Mouse (Mus musculus): ENCODE results near the gene Ube2v1. TPM values are rescaled to one million over a fixed set of nuclear protein-coding genes. Genes with fewer than 3 reads are reported as not detected.

Gene Ube2v1
- polyA plus RNA-seq, 1 experiment from 2014 or later, result 175 TPM

- Histone ChIP-seq H3K4me3 (ENCODE audit: control insufficient read depth in 1 of 2, insufficient read depth in 1 of 2, low read depth in 1 of 2, low read length in 2 of 2) (no peak overlapping the region), H3K27me3 (ENCODE audit: control insufficient read depth, insufficient read depth, low read length) (no peaks in the 10 kb centered on the region), H3K9ac (ENCODE audit: low read length) (peak overlapping the region; percentile 2; the same call in 1 of the 2 replicates), H3K36me3 (ENCODE audit: control insufficient read depth, insufficient read depth, low read length) (no peaks in the 10 kb centered on the region), H3K4me2 (ENCODE audit: low read length) (0 out of 2 replicates have a peak overlapping the region, but pooled peaks have one; percentile 13), H3K9me3 (ENCODE audit: control insufficient read depth, low read length) (no peaks in the 10 kb centered on the region), H3K4me1 (ENCODE audit: control insufficient read depth in 2 of 2, insufficient read depth in 2 of 2, low read length in 2 of 2) (peaks cover 40 to 47% of the 10 kb centered on the region in 2 experiments), H3K27ac (replicated peaks in 1 of 2; ENCODE audit: control insufficient read depth in 1 of 2, insufficient read depth in 1 of 2, low read depth in 2 of 2, low read length in 2 of 2) (peak overlapping the region in 1 of 2 experiments; percentile 74; a peak in 2 of 4 replicates)
- ATAC-seq (ENCODE audit: insufficient number of reproducible peaks, insufficient read depth, low FRiP score, low read depth), result no peak
- WGBS, result 43% methylated on average over 4 of the region's 4 CpGs
Measured at GRCm38 (mm10) chr2:167596262-167596661, 35.6 kb downstream of the Ube2v1 start.

- peak overlapping the region; percentile 2; the same call in 1 of the 2 replicates for H3K9ac ChIP-seq (ENCODE audit: low read length)
- no peaks in the 10 kb centered on the region for H3K36me3 ChIP-seq (ENCODE audit: control insufficient read depth, insufficient read depth, low read length)
- H3K4me2 ChIP-seq (ENCODE audit: low read length), result no peak overlapping the region
- H3K4me1 ChIP-seq (ENCODE audit: control insufficient read depth in 2 of 2, insufficient read depth in 2 of 2, low read length in 2 of 2), result peaks cover 40 to 47% of the 10 kb centered on the region in 2 experiments
- H3K27me3 ChIP-seq (ENCODE audit: control insufficient read depth, insufficient read depth, low read length), result no peaks in the 10 kb centered on the region
- H3K27ac ChIP-seq (replicated peaks in 1 of 2; ENCODE audit: control insufficient read depth in 1 of 2, insufficient read depth in 1 of 2, low read depth in 2 of 2, low read length in 2 of 2), result peak overlapping the region; percentile 28 to 74; a peak in 3 of 4 replicates
- 46% methylated on average over 14 of the region's 14 CpGs for WGBS
- H3K9me3 ChIP-seq (ENCODE audit: control insufficient read depth, low read length), result no peaks in the 10 kb centered on the region
- no peak for ATAC-seq (ENCODE audit: insufficient number of reproducible peaks, insufficient read depth, low FRiP score, low read depth)
- H3K4me3 ChIP-seq (ENCODE audit: control insufficient read depth in 1 of 2, insufficient read depth in 1 of 2, low read depth in 1 of 2, low read length in 2 of 2), result no peak overlapping the region
Measured at GRCm38 (mm10) chr2:167595761-167596171, 36.1 kb downstream of the Ube2v1 start.

- WGBS, result 34% methylated on average over 10 of the region's 10 CpGs
- Histone ChIP-seq H3K4me3 (ENCODE audit: control insufficient read depth in 1 of 2, insufficient read depth in 1 of 2, low read depth in 1 of 2, low read length in 2 of 2) (no peak overlapping the region), H3K27me3 (ENCODE audit: control insufficient read depth, insufficient read depth, low read length) (no peaks in the 10 kb centered on the region), H3K4me2 (ENCODE audit: low read length) (no peak overlapping the region), H3K4me1 (ENCODE audit: control insufficient read depth in 2 of 2, insufficient read depth in 2 of 2, low read length in 2 of 2) (peaks cover 34 to 42% of the 10 kb centered on the region in 2 experiments), H3K27ac (replicated peaks in 1 of 2; ENCODE audit: control insufficient read depth in 1 of 2, insufficient read depth in 1 of 2, low read depth in 2 of 2, low read length in 2 of 2) (peak overlapping the region; percentile 63 to 74), H3K9me3 (ENCODE audit: control insufficient read depth, low read length) (no peaks in the 10 kb centered on the region), H3K36me3 (ENCODE audit: control insufficient read depth, insufficient read depth, low read length) (no peaks in the 10 kb centered on the region), H3K9ac (ENCODE audit: low read length) (no peak overlapping the region)
- ATAC-seq (ENCODE audit: insufficient number of reproducible peaks, insufficient read depth, low FRiP score, low read depth), result peak; percentile 57
Measured at GRCm38 (mm10) chr2:167594444-167594934, 37.4 kb downstream of the Ube2v1 start.

GRCm38 (mm10) chr2:167593551-167594250 lies 38.2 kb downstream of the Ube2v1 start:
- H3K9me3 ChIP-seq (ENCODE audit: control insufficient read depth, low read length), result no peaks in the 10 kb centered on the region
- no peaks in the 10 kb centered on the region for H3K27me3 ChIP-seq (ENCODE audit: control insufficient read depth, insufficient read depth, low read length)
- no peak overlapping the region for H3K4me2 ChIP-seq (ENCODE audit: low read length)
- H3K27ac ChIP-seq (replicated peaks in 1 of 2; ENCODE audit: control insufficient read depth in 1 of 2, insufficient read depth in 1 of 2, low read depth in 2 of 2, low read length in 2 of 2), result peak overlapping the region; percentile 63 to 74
- H3K4me1 ChIP-seq (ENCODE audit: control insufficient read depth in 2 of 2, insufficient read depth in 2 of 2, low read length in 2 of 2), result peaks cover 36 to 49% of the 10 kb centered on the region in 2 experiments
- no peaks in the 10 kb centered on the region for H3K36me3 ChIP-seq (ENCODE audit: control insufficient read depth, insufficient read depth, low read length)
- H3K4me3 ChIP-seq (ENCODE audit: control insufficient read depth in 1 of 2, insufficient read depth in 1 of 2, low read depth in 1 of 2, low read length in 2 of 2), result no peak overlapping the region
- ATAC-seq (ENCODE audit: insufficient number of reproducible peaks, insufficient read depth, low FRiP score, low read depth), result no peak
- no peak overlapping the region for H3K9ac ChIP-seq (ENCODE audit: low read length)
- whole genome bisulfite sequencing, result 74% methylated on average over 4 of the region's 4 CpGs

GRCm38 (mm10) chr2:167588774-167589577 lies 42.9 kb downstream of the Ube2v1 start:
- Histone ChIP-seq H3K36me3 (ENCODE audit: control insufficient read depth, insufficient read depth, low read length) (no peaks in the 10 kb centered on the region), H3K27ac (replicated peaks in 1 of 2; ENCODE audit: control insufficient read depth in 1 of 2, insufficient read depth in 1 of 2, low read depth in 2 of 2, low read length in 2 of 2) (peak overlapping the region; percentile 65 to 85), H3K9ac (ENCODE audit: low read length) (peak overlapping the region; percentile 68), H3K4me3 (ENCODE audit: control insufficient read depth in 1 of 2, insufficient read depth in 1 of 2, low read depth in 1 of 2, low read length in 2 of 2) (peak overlapping the region; percentile 32 to 34), H3K9me3 (ENCODE audit: control insufficient read depth, low read length) (no peaks in the 10 kb centered on the region), H3K27me3 (ENCODE audit: control insufficient read depth, insufficient read depth, low read length) (no peaks in the 10 kb centered on the region), H3K4me2 (ENCODE audit: low read length) (peak overlapping the region; percentile 62), H3K4me1 (ENCODE audit: control insufficient read depth in 2 of 2, insufficient read depth in 2 of 2, low read length in 2 of 2) (peaks cover 11 to 30% of the 10 kb centered on the region in 2 experiments)
- 15% methylated on average over 21 of the region's 21 CpGs for WGBS
- ATAC-seq (ENCODE audit: insufficient number of reproducible peaks, insufficient read depth, low FRiP score, low read depth), result peak; percentile 38

GRCm38 (mm10) chr2:167586976-167587375 lies 44.9 kb downstream of the Ube2v1 start:
- H3K27me3 ChIP-seq (ENCODE audit: control insufficient read depth, insufficient read depth, low read length), result no peaks in the 10 kb centered on the region
- H3K27ac ChIP-seq (replicated peaks in 1 of 2; ENCODE audit: control insufficient read depth in 1 of 2, insufficient read depth in 1 of 2, low read depth in 2 of 2, low read length in 2 of 2), result no peak overlapping the region
- peaks cover 19 to 34% of the 10 kb centered on the region in 2 experiments for H3K4me1 ChIP-seq (ENCODE audit: control insufficient read depth in 2 of 2, insufficient read depth in 2 of 2, low read length in 2 of 2)
- H3K4me2 ChIP-seq (ENCODE audit: low read length), result no peak overlapping the region
- no peak for ATAC-seq (ENCODE audit: insufficient number of reproducible peaks, insufficient read depth, low FRiP score, low read depth)
- 37% methylated on average over 9 of the region's 9 CpGs for WGBS
- H3K9ac ChIP-seq (ENCODE audit: low read length), result no peak overlapping the region
- H3K9me3 ChIP-seq (ENCODE audit: control insufficient read depth, low read length), result no peaks in the 10 kb centered on the region
- H3K36me3 ChIP-seq (ENCODE audit: control insufficient read depth, insufficient read depth, low read length), result no peaks in the 10 kb centered on the region
- H3K4me3 ChIP-seq (ENCODE audit: control insufficient read depth in 1 of 2, insufficient read depth in 1 of 2, low read depth in 1 of 2, low read length in 2 of 2), result no peak overlapping the region

GRCm38 (mm10) chr2:167586041-167586440 lies 45.9 kb downstream of the Ube2v1 start:
- Histone ChIP-seq H3K4me3 (ENCODE audit: control insufficient read depth in 1 of 2, insufficient read depth in 1 of 2, low read depth in 1 of 2, low read length in 2 of 2) (no peak overlapping the region), H3K27ac (replicated peaks in 1 of 2; ENCODE audit: control insufficient read depth in 1 of 2, insufficient read depth in 1 of 2, low read depth in 2 of 2, low read length in 2 of 2) (peak overlapping the region; percentile 20 to 32; a peak in 2 of 4 replicates), H3K4me2 (ENCODE audit: low read length) (no peak overlapping the region), H3K36me3 (ENCODE audit: control insufficient read depth, insufficient read depth, low read length) (no peaks in the 10 kb centered on the region), H3K27me3 (ENCODE audit: control insufficient read depth, insufficient read depth, low read length) (no peaks in the 10 kb centered on the region), H3K9me3 (ENCODE audit: control insufficient read depth, low read length) (no peaks in the 10 kb centered on the region), H3K9ac (ENCODE audit: low read length) (no peak overlapping the region; the same call in 1 of the 2 replicates), H3K4me1 (ENCODE audit: control insufficient read depth in 2 of 2, insufficient read depth in 2 of 2, low read length in 2 of 2) (peaks cover 22 to 37% of the 10 kb centered on the region in 2 experiments)
- 36% methylated on average over 8 of the region's 8 CpGs for WGBS
- no peak for ATAC-seq (ENCODE audit: insufficient number of reproducible peaks, insufficient read depth, low FRiP score, low read depth)
